Mouse (Mus musculus): Measurements from ENCODE around the gene Ogfod2.

- TF ChIP-seq POLR2A (IDR thresholded peaks at IDR 0.05; ENCODE audit: insufficient read depth, low read depth, low read length) (no peak), EP300 (IDR thresholded peaks at IDR 0.05; ENCODE audit: insufficient read depth, low read depth, low read length) (no peak), CTCF (IDR thresholded peaks at IDR 0.05) (no peak)
Observed at GRCm38 (mm10) chr5:124119204-124119603, 7.1 kb downstream of the Ogfod2 start.

Data from heart, adult 2 months (tissue).